Mouse (Mus musculus) brain, embryonic 14.5 days (tissue): Measurements from ENCODE around the gene S100a7a.

ENCODE experiments used
- CTCF ChIP-seq: fragments of 200-500 bp; IDR thresholded peaks from 2 replicates; pipeline ENCODE4 v1.5.1; 2012; ENCODE audit warnings: inconsistent platforms, mild to moderate bottlenecking, moderate library complexity, borderline replicate concordance; ENCODE audit not compliant: insufficient read depth, insufficient read length; ENCODE audit errors: extremely low read depth
- POLR2A ChIP-seq: fragments of 200-500 bp; IDR thresholded peaks from 2 replicates; pipeline ENCODE4 v1.6.1; 2012; ENCODE audit warnings: mild to moderate bottlenecking, inconsistent platforms, borderline replicate concordance; ENCODE audit not compliant: poor library complexity, insufficient read depth, insufficient read length, severe bottlenecking; ENCODE audit errors: extremely low read depth

- TF ChIP-seq CTCF, result no peak
- TF ChIP-seq POLR2A, result no peak
Measured at GRCm38 (mm10) chr3:90606185-90606584, 47.6 kb upstream of the S100a7a start.
